Mouse (Mus musculus) brown adipose tissue, adult 24 weeks (tissue): Measurements from ENCODE around the gene Uvssa. TPM values are rescaled to one million over a fixed set of nuclear protein-coding genes. Genes with fewer than 3 reads are reported as not detected.

Source experiments
- H3K27ac ChIP-seq: fragments of 200-500 bp; replicated peaks from 2 replicates; pipeline ENCODE4 v1.5.1; 2012; ENCODE audit warnings: low read depth, mild to moderate bottlenecking, low read length
- H3K4me1 ChIP-seq: fragments of 200-500 bp; 2 replicates; pipeline ENCODE4 v1.6.1; 2012; ENCODE audit warnings: low read length, mixed read lengths; ENCODE audit not compliant: control insufficient read depth, insufficient read depth, insufficient read length
- H3K4me3 ChIP-seq: fragments of 200-500 bp; 2 replicates; pipeline ENCODE4 v1.5.1; 2012; ENCODE audit warnings: low read depth, mild to moderate bottlenecking, low read length, moderate library complexity; ENCODE audit not compliant: insufficient read depth
- polyA plus RNA-seq: library from polyadenylated mRNA; stranded (reverse); fragments of >200 nt; gene quantifications from 2 replicates; pipeline ENCODE4 v1.2.4, GENCODE M21; 2012; ENCODE audit not compliant: missing spikeins, insufficient read depth, insufficient read length

Gene Uvssa
- polyA plus RNA-seq, 1 experiment: 3.9 TPM

- H3K4me1 ChIP-seq: no peaks in the 10 kb centered on the region
- H3K27ac ChIP-seq: no peak overlapping the region
- no peak overlapping the region for H3K4me3 ChIP-seq
Measured at GRCm38 (mm10) chr5:33458132-33458622, 79.8 kb downstream of the Uvssa start.

- H3K4me1 ChIP-seq: no peaks in the 10 kb centered on the region
- H3K27ac ChIP-seq: no peak overlapping the region
- no peak overlapping the region for H3K4me3 ChIP-seq
Measured at GRCm38 (mm10) chr5:33459111-33459510, 80.8 kb downstream of the Uvssa start.

GRCm38 (mm10) chr5:33464390-33464789, 86.0 kb downstream of the Uvssa start:
- H3K4me3 ChIP-seq: no peak overlapping the region
- no peaks in the 10 kb centered on the region for H3K4me1 ChIP-seq
- no peak overlapping the region for H3K27ac ChIP-seq

- Histone ChIP-seq H3K27ac (no peak overlapping the region), H3K4me3 (no peak overlapping the region), H3K4me1 (no peaks in the 10 kb centered on the region)
Measured at GRCm38 (mm10) chr5:33465464-33465863, 87.1 kb downstream of the Uvssa start.

Other genes with a start within 250 kb of the Uvssa start
- gene Spon2, start 160.1 kb upstream of the Uvssa start, polyA plus RNA-seq: 1.8 and 2.5 TPM in 2 replicates
- 75.4 and 78.5 TPM in 2 replicates for gene Ctbp1, start 103.6 kb upstream of the Uvssa start, polyA plus RNA-seq
- gene Maea, start 43.0 kb upstream of the Uvssa start, polyA plus RNA-seq: 50.3 and 54.4 TPM in 2 replicates
- gene Nkx1-1, start 55.4 kb downstream of the Uvssa start, polyA plus RNA-seq: not detected in 2 replicates